Mouse (Mus musculus) kidney, adult 8-10 months (tissue): ENCODE results near the gene Rap1gap.
A peak's percentile ranks its signal among the peaks of the same experiment; 100 is the strongest.

Source experiments
- DNase-seq, 2 experiments: peaks; one replicate each; pipeline ENCODE4 v3.0.0; 2022

Rap1gap gene

DNA sequence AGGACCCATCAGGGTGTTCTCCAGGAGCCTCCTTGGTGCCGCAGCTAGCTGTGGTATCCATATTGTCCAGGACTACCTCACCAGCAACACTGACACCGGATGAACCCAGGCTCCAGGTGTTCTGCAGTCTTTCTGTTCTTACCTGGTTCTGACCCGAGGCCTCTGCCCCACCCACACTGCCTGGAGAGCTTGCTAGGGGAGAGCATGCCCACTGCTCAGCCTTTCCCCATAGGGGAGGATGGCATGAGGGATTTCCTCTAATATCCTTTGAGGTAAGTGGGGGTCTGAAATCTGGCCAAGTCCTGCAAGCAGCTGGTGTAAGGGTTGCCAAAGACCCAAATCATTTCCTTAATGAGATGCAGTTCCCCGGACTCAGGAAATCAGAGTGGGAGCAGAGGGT is 1.0 kb upstream of the Rap1gap start:
- DNase-seq, result no peak

- DNase-seq, result no peak
Observed at GRCm38 (mm10) chr4:137664980-137665675, 602 bp downstream of the Rap1gap start.

DNA sequence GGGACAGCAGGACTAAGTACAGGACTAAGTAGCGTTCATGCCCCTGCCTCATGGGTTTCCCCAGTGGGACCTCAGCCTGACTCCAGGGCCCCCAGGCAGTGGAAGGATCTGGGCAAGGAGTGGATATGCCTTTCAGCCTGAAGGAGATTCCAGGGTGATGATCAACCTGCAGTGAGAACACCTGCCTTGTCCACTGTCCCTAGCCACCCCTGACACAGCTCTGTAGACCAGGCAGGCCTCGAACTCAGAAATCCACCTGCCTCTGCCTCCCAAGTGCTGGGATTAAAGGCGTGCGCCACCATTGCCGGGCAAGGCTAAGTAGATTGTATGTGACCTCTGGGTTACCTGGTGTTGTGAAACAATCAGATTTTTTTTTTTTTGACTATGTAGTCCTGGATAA is 1.3 kb downstream of the Rap1gap start:
- DNase-seq, result no peak

GRCm38 (mm10) chr4:137666283-137666957 is 1.9 kb downstream of the Rap1gap start:
- DNase-seq, result no peak

DNA sequence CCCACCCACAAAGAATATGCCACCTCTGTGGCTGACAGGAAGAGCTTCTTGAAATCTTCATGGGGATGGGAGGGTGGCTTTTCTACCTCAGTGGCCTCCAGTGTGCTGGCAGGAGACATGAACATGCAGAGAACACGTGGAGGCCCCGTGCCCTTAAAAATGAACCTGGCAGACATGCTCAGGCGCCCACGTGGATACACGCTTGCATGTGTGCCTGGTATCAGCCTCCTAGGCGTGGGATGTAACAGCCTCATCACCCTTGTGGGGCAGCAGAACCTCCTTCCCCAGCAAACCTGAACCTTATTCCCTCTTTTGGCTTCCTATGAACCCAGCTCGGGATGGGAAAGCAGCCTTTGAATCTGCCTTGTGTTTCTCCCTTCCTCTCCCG is 2.4 kb downstream of the Rap1gap start:
- no peak for DNase-seq

GRCm38 (mm10) chr4:137667747-137668146 is 3.2 kb downstream of the Rap1gap start:
- DNase-seq, result peak in 1 of 2 experiments; percentile 51

DNA sequence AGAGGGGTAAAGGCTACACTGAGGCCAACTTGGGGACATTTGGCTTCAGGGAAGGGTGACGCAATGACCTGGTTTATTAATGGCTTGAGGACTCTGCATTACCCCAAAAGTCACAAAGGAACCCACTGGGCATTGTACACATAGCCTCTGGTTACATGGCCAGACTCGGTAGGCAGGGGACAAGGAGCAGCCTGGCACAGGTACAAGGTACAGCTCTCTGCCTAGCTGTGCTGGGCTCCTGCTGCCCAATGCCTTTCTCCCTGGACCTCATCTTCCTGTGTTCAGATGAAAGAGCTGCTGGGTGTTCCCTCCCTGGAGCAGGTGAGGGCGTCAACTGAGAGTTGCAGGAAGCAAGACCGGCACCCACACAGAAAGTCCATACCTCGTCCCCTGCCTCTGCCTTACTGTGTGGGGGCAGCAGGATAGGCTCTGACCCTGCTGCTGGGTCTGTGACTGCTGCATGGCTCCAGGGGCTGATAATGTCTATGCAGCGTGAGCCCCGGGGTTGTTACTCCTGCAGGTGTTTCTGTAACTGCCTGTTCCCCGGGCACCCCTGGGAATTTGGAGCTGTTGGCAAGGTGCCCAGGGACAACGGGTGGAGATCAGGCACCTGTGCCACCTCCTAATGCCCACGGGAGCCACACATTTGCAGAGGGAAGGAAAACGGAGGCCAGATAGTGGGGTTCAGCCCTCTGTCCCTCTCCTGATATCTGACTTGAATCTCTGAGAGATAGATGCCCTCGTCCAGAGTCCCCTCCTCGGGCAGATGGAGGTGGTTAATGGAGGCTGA is 7.4 kb downstream of the Rap1gap start:
- DNase-seq, result no peak

GRCm38 (mm10) chr4:137675566-137675965 is 11.0 kb downstream of the Rap1gap start:
- no peak for DNase-seq

DNA sequence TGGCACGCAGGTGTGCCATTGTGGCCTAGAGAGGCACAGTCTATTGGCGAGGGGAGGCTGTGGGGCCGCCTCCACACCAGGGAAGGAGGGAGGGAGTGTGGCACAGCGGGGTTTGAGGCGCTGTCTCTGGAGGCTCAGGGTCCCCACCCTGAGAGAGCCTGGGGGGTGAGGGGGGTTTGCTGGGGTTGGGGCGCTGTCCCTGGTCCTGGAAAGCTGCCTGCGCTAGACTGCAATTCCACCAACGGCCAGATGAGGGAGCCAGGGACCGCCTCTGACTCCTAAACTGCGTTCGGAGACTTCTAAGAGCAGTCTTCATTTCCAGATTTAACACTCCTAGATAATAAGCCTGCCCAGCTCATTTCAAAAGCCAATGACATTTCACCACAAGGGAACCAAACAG is 11.5 kb downstream of the Rap1gap start:
- peak in 1 of 2 experiments; percentile 82 for DNase-seq

- no peak for DNase-seq
Observed at GRCm38 (mm10) chr4:137676700-137677484, 12.4 kb downstream of the Rap1gap start.

DNA sequence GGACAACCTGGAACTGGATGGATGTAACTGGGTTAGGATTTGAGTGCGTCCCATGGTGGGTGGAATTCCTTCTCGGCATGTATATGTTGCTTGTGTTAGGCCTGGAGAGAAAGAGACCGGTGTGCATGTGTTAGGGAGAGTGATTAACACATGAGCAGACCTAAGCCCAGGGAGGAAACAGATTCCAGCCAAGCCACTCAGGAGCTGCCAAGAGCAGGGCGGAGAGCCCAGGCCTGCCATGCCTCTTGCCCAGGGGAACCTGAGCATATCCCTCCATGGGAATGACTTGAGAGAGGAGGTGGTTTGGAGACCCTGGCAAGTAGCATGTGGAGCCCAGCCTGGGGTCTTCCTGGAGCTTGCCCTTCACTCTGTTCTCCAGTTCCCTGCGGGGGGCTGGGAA is 13.4 kb downstream of the Rap1gap start:
- no peak for DNase-seq

GRCm38 (mm10) chr4:137678568-137678967 is 14.0 kb downstream of the Rap1gap start:
- DNase-seq, result no peak

GRCm38 (mm10) chr4:137679979-137680550 is 15.5 kb downstream of the Rap1gap start:
- no peak for DNase-seq

DNA sequence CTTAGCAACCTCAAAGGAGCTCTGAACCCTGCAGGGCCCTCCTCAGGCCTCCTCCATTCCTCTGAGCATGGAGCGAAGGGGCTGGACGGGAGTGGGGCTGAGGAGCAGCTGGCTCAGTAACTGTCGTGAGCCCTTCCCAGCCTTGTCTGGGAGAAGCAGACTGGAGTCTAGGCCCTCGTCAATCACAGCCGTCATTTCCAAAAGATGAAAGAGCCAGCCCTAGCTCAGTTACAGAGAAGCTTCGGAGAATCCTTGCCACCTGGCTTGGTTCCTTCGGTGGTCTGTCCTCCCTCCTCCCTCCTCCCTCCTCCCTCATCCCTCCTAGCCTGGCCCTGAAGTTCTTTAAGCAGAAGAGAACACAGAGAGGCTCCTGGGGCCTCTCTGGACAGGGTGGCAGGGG is 16.2 kb downstream of the Rap1gap start:
- DNase-seq, result no peak

- DNase-seq, result peak in 1 of 2 experiments; percentile 48
Observed at GRCm38 (mm10) chr4:137681408-137682104, 17.0 kb downstream of the Rap1gap start.

GRCm38 (mm10) chr4:137682961-137683453 is 18.5 kb downstream of the Rap1gap start:
- DNase-seq, result peak; percentile 63 to 87

GRCm38 (mm10) chr4:137684830-137685343 is 20.4 kb downstream of the Rap1gap start:
- no peak for DNase-seq

GRCm38 (mm10) chr4:137686303-137686702 is 21.8 kb downstream of the Rap1gap start:
- peak in 1 of 2 experiments; percentile 40 for DNase-seq

- no peak for DNase-seq
Observed at GRCm38 (mm10) chr4:137687234-137687825, 22.8 kb downstream of the Rap1gap start.

DNA sequence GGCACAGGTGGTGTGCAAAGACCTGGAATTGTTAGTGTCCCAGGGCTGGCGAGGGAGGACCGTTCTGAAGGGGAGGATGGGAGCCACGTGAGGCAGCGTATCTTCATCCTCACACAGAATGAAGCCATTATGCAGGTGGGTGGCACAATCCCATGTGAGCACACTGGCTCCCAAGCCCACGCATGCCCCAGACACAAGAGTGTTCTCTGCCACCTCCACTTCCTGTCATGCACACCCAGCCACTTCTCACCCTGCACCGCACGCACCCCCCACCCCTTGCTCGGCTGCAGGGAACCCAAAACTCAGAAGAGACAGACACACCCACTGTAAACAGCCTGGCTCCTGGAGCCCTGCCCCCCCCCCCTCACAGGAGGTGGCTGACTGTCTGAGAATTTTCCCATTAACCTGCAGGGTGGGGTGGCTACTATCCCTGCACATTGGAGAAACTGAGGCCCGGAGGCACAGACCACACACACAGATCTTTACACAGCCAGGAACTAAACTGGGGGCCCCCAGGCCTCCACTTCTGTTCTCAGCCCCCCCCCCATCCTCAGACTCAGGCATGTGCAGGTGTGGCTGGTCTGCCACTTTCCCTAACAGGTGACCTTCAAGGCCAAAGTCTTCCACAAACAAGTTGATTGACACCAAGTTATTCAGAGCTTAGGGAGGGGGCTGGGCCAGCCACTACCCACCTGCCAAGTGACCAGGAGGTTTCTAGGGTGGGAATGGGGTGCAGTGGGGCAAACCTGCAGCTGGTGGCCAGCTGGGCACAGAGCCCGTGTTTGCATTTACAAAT is 27.8 kb downstream of the Rap1gap start:
- DNase-seq, result no peak
